Comparison of ENCODE assay signal across 23 mouse cellular contexts in the genomic region with DNA sequence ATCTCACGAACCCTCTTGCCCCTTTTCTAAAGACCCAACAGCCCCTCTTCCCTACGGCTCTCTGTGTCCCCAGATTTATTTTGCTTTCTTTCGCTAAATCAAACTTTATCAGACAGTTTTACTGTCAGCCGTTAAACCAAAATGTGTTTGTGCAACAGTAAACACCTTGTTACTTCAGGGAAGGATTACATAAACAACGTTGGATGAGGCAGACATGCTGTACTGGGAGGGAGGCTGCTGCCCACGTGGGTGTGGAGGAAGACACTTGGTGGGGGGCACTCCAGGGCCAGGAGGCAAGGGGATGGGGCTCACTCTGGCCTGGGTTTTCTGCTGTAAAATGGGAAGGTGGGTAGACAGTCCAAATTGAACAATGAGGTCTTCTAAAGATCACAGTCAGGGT.
"Had no signal": no experiment of that assay in that cellular context is flagged by ENCODE, and none has a peak within 500 bp of the region (broad histone marks: within the 10 kb centered on the region; RNA-seq: fewer than 3 reads in every experiment).

No protein-coding gene starts in this region.

- H3K9me3 ChIP-seq: heart, embryonic 15.5 days; hindbrain, embryonic 15.5 days; limb, embryonic 15.5 days; liver, embryonic 12.5 days had no signal

- H3K27ac ChIP-seq: heart, adult 2 months; heart, embryonic 13.5 days; heart, embryonic 15.5 days; hindbrain, embryonic 13.5 days; hindbrain, embryonic 15.5 days; hindbrain, postnatal 0 days; limb, embryonic 13.5 days; limb, embryonic 15.5 days; liver, embryonic 12.5 days; liver, embryonic 14.5 days had no signal

- H3K4me2 ChIP-seq: heart, embryonic 11.5 days; heart, embryonic 13.5 days; heart, embryonic 15.5 days; hindbrain, embryonic 13.5 days; hindbrain, embryonic 15.5 days; limb, embryonic 13.5 days; limb, embryonic 15.5 days; liver, embryonic 12.5 days had no signal

- H3K27me3 ChIP-seq: heart, embryonic 13.5 days; heart, embryonic 15.5 days; hindbrain, embryonic 15.5 days; liver, embryonic 12.5 days had no signal

- H3K9ac ChIP-seq: forebrain, postnatal 0 days; heart, embryonic 13.5 days; heart, embryonic 15.5 days; hindbrain, embryonic 13.5 days; hindbrain, embryonic 15.5 days; limb, embryonic 13.5 days; limb, embryonic 15.5 days; liver, embryonic 12.5 days; liver, embryonic 14.5 days had no signal

- H3K36me3 ChIP-seq: heart, embryonic 13.5 days; heart, embryonic 15.5 days; hindbrain, embryonic 13.5 days; hindbrain, embryonic 15.5 days; limb, embryonic 13.5 days; limb, embryonic 15.5 days; liver, embryonic 12.5 days had no signal

- DNase-seq: forebrain, postnatal 0 days; gastrocnemius, postnatal 14 days; gastrocnemius, postnatal 36 days; heart, adult 11 months; heart, adult 2 months; heart, postnatal 14 days; heart, postnatal 36 days; kidney, adult 11 months; kidney, adult 9 months; kidney, postnatal 36 days; layer of hippocampus, adult 9-11 months; layer of hippocampus, postnatal 36 days; left cerebral cortex, postnatal 4 days had no signal

- ATAC-seq: forebrain, postnatal 0 days; hindbrain, postnatal 0 days; liver, embryonic 12.5 days had no signal

- H3K4me3 ChIP-seq: heart, adult 2 months; heart, embryonic 13.5 days; heart, embryonic 15.5 days; hindbrain, embryonic 13.5 days; hindbrain, embryonic 15.5 days; limb, embryonic 13.5 days; limb, embryonic 15.5 days; liver, embryonic 12.5 days had no signal
